Mouse (Mus musculus) MEL (cell line): ENCODE data around the gene Gtf2i. TPM values are rescaled to one million over a fixed set of nuclear protein-coding genes. Genes with fewer than 3 reads are reported as not detected.

Source experiments
- DNase-seq: peaks from one replicate; pipeline ENCODE4 v3.0.0; 2011; ENCODE audit warnings: low read depth, low spot score
- H3K27ac ChIP-seq: 2 replicates; pipeline ENCODE4 v1.5.1; 2012; ENCODE audit warnings: low read depth, mild to moderate bottlenecking, control low read depth, low read length, moderate library complexity; ENCODE audit not compliant: control insufficient read depth
- H3K27me3 ChIP-seq, 2 experiments: fragments of 150-350 bp in 1 of 2; sonication (generic) in 1 of 2; 2 replicates each; pipeline ENCODE4 v1.6.1; 2012; ENCODE audit warnings: low read length in 2 of 2, mild to moderate bottlenecking in 2 of 2, improper control_type of control experiment in 1 of 2, moderate library complexity in 1 of 2; ENCODE audit not compliant: insufficient read depth in 2 of 2, control insufficient read depth in 1 of 2
- H3K36me3 ChIP-seq, 2 experiments: 2 replicates each; pipeline ENCODE4 v1.6.1; 2012 to 2014; ENCODE audit warnings: low read length in 2 of 2, improper control_type of control experiment in 1 of 2, inconsistent platforms in 1 of 2, mild to moderate bottlenecking in 1 of 2; ENCODE audit not compliant: insufficient read depth in 2 of 2, control insufficient read depth in 1 of 2
- H3K4me1 ChIP-seq, 2 experiments: fragments of 150-350 bp in 1 of 2; sonication (generic) in 1 of 2; 2 replicates each; pipeline ENCODE4 v1.6.1; 2012; ENCODE audit warnings: low read length in 2 of 2, improper control_type of control experiment in 1 of 2, mild to moderate bottlenecking in 1 of 2; ENCODE audit not compliant: insufficient read depth in 2 of 2, control insufficient read depth in 1 of 2
- H3K4me3 ChIP-seq, 2 experiments: fragments of 150-350 bp in 1 of 2; sonication (generic) in 1 of 2; 2 replicates each; pipeline ENCODE4 v1.5.1; 2012; ENCODE audit warnings: low read depth in 2 of 2, low read length in 2 of 2, mild to moderate bottlenecking in 2 of 2, moderate library complexity in 2 of 2, control low read depth in 1 of 2, improper control_type of control experiment in 1 of 2; ENCODE audit not compliant: control insufficient read depth in 1 of 2, insufficient read depth in 1 of 2
- H3K79me2 ChIP-seq: 2 replicates; pipeline ENCODE4 v1.6.1; 2012; ENCODE audit warnings: mild to moderate bottlenecking, low read length, moderate library complexity; ENCODE audit not compliant: control insufficient read depth, poor library complexity, insufficient read depth
- H3K9ac ChIP-seq: 2 replicates; pipeline ENCODE4 v1.6.1; 2012; ENCODE audit warnings: low read depth, mild to moderate bottlenecking, control low read depth, low read length, moderate library complexity; ENCODE audit not compliant: control insufficient read depth, poor library complexity, severe bottlenecking
- H3K9me3 ChIP-seq: fragments of 150-350 bp; sonication (generic); replicated peaks from 2 replicates; pipeline ENCODE4 v1.6.1; 2012; ENCODE audit warnings: mild to moderate bottlenecking, low read length, improper control_type of control experiment, moderate library complexity; ENCODE audit not compliant: insufficient read depth
- BHLHE40 ChIP-seq: IDR thresholded peaks from 2 replicates; pipeline ENCODE4 v1.6.1; 2012; ENCODE audit warnings: low read depth, mild to moderate bottlenecking, inconsistent platforms, low read length, improper control_type of control experiment, borderline replicate concordance
- CHD1 ChIP-seq: IDR thresholded peaks from 2 replicates; pipeline ENCODE4 v1.6.1; 2012; ENCODE audit warnings: low read depth, mild to moderate bottlenecking, inconsistent platforms, low read length, improper control_type of control experiment
- CTCF ChIP-seq, 3 experiments: IDR thresholded peaks in 2 of 3; conservative IDR thresholded peaks in 1 of 3; 2 replicates each; pipeline ENCODE4 v1.5.1; 2011 to 2012; ENCODE audit warnings: low read length in 3 of 3, low read depth in 2 of 3, mild to moderate bottlenecking in 2 of 3, improper control_type of control experiment in 1 of 3, inconsistent platforms in 1 of 3, mixed read lengths in 1 of 3, moderate library complexity in 1 of 3; ENCODE audit not compliant: control insufficient read depth in 1 of 3, insufficient read depth in 1 of 3, poor library complexity in 1 of 3, severe bottlenecking in 1 of 3
- ELF1 ChIP-seq: IDR thresholded peaks from 2 replicates; pipeline ENCODE4 v1.6.1; 2014; ENCODE audit warnings: low read depth, mild to moderate bottlenecking, inconsistent platforms, low read length, improper control_type of control experiment, moderate library complexity
- EP300 ChIP-seq, 2 experiments: IDR thresholded peaks; 2 replicates each; pipeline ENCODE4 v1.6.1; 2011; ENCODE audit warnings: improper control_type of control experiment in 2 of 2, low read length in 2 of 2, low read depth in 1 of 2, mild to moderate bottlenecking in 1 of 2
- ETS1 ChIP-seq: IDR thresholded peaks from 2 replicates; pipeline ENCODE4 v1.6.1; 2012; ENCODE audit warnings: low read depth, mild to moderate bottlenecking, inconsistent platforms, low read length, improper control_type of control experiment, moderate library complexity
- GABPA ChIP-seq: IDR thresholded peaks from 2 replicates; pipeline ENCODE4 v1.6.1; 2012; ENCODE audit warnings: low read depth, mild to moderate bottlenecking, inconsistent platforms, low read length, improper control_type of control experiment, moderate library complexity
- GATA1 ChIP-seq: IDR thresholded peaks from 2 replicates; pipeline ENCODE4 v1.6.1; 2011; ENCODE audit warnings: low read depth, low read length, improper control_type of control experiment
- HCFC1 ChIP-seq: IDR thresholded peaks from 2 replicates; pipeline ENCODE4 v1.6.1; 2012; ENCODE audit warnings: low read depth, mild to moderate bottlenecking, inconsistent platforms, low read length, improper control_type of control experiment, moderate library complexity
- JUND ChIP-seq: IDR thresholded peaks from 2 replicates; pipeline ENCODE4 v1.6.1; 2011; ENCODE audit warnings: low read depth, mild to moderate bottlenecking, improper control_type of control experiment, low read length
- MAFK ChIP-seq: IDR thresholded peaks from 2 replicates; pipeline ENCODE4 v1.6.1; 2011; ENCODE audit warnings: low read depth, mild to moderate bottlenecking, low read length, improper control_type of control experiment, borderline replicate concordance
- MAX ChIP-seq: IDR thresholded peaks from 2 replicates; pipeline ENCODE4 v1.6.1; 2011; ENCODE audit warnings: low read length, improper control_type of control experiment
- MXI1 ChIP-seq: IDR thresholded peaks from 2 replicates; pipeline ENCODE4 v1.6.1; 2011; ENCODE audit warnings: mild to moderate bottlenecking, low read depth, low read length, improper control_type of control experiment
- MYB ChIP-seq: IDR thresholded peaks from 2 replicates; pipeline ENCODE4 v1.6.1; 2011; ENCODE audit warnings: mild to moderate bottlenecking, low read depth, low read length, improper control_type of control experiment
- MYC ChIP-seq: IDR thresholded peaks from 2 replicates; pipeline ENCODE4 v1.6.1; 2011; ENCODE audit warnings: low read depth, mild to moderate bottlenecking, low read length, improper control_type of control experiment, moderate library complexity
- NELFE ChIP-seq: IDR thresholded peaks from 2 replicates; pipeline ENCODE4 v1.6.1; 2011; ENCODE audit warnings: low read depth, low read length, improper control_type of control experiment
- NRF1 ChIP-seq: IDR thresholded peaks from 2 replicates; pipeline ENCODE4 v1.6.1; 2014; ENCODE audit warnings: low read depth, mild to moderate bottlenecking, inconsistent platforms, low read length, improper control_type of control experiment, moderate library complexity; ENCODE audit not compliant: poor library complexity, insufficient read depth, severe bottlenecking
- POLR2A ChIP-seq, 2 experiments: IDR thresholded peaks; 2 replicates each; pipeline ENCODE4 v1.6.1; 2011 to 2012; ENCODE audit warnings: low read length in 2 of 2, mild to moderate bottlenecking in 2 of 2, control low read depth in 1 of 2, improper control_type of control experiment in 1 of 2, low read depth in 1 of 2, moderate library complexity in 1 of 2; ENCODE audit not compliant: control insufficient read depth in 1 of 2, insufficient read depth in 1 of 2, poor library complexity in 1 of 2
- POLR2AphosphoS2 ChIP-seq: IDR thresholded peaks from 2 replicates; pipeline ENCODE4 v1.6.1; 2011; ENCODE audit warnings: low read length, improper control_type of control experiment
- POLR2AphosphoS5 ChIP-seq: IDR thresholded peaks from 2 replicates; pipeline ENCODE4 v1.6.1; 2012; ENCODE audit warnings: low read depth, borderline replicate concordance, mild to moderate bottlenecking, inconsistent platforms, low read length, moderate library complexity, mixed read lengths
- RAD21 ChIP-seq: IDR thresholded peaks from 2 replicates; pipeline ENCODE4 v1.6.1; 2011; ENCODE audit warnings: mild to moderate bottlenecking, low read depth, low read length, improper control_type of control experiment
- RCOR1 ChIP-seq: IDR thresholded peaks from 2 replicates; pipeline ENCODE4 v1.6.1; 2012; ENCODE audit warnings: low read depth, mild to moderate bottlenecking, inconsistent platforms, low read length, improper control_type of control experiment
- SIN3A ChIP-seq: IDR thresholded peaks from 2 replicates; pipeline ENCODE4 v1.6.1; 2012; ENCODE audit warnings: low read length, improper control_type of control experiment, inconsistent platforms
- SMC3 ChIP-seq: IDR thresholded peaks from 2 replicates; pipeline ENCODE4 v1.6.1; 2011; ENCODE audit warnings: low read depth, low read length, improper control_type of control experiment
- TCF12 ChIP-seq: IDR thresholded peaks from 2 replicates; pipeline ENCODE4 v1.6.1; 2014; ENCODE audit warnings: low read depth, mild to moderate bottlenecking, inconsistent platforms, low read length, improper control_type of control experiment, moderate library complexity
- UBTF ChIP-seq: IDR thresholded peaks from 2 replicates; pipeline ENCODE4 v1.6.1; 2012; ENCODE audit warnings: low read depth, mild to moderate bottlenecking, inconsistent platforms, low read length, improper control_type of control experiment, moderate library complexity, borderline replicate concordance; ENCODE audit not compliant: insufficient read depth
- USF1 ChIP-seq: IDR thresholded peaks from 2 replicates; pipeline ENCODE4 v1.6.1; 2014; ENCODE audit warnings: low read depth, mild to moderate bottlenecking, inconsistent platforms, low read length, improper control_type of control experiment, moderate library complexity
- USF2 ChIP-seq, 2 experiments: IDR thresholded peaks; 2 replicates each; pipeline ENCODE4 v1.6.1; 2011 to 2012; ENCODE audit warnings: improper control_type of control experiment in 2 of 2, low read length in 2 of 2, borderline replicate concordance in 1 of 2, inconsistent platforms in 1 of 2, low read depth in 1 of 2, mild to moderate bottlenecking in 1 of 2; ENCODE audit not compliant: insufficient read depth in 1 of 2
- ZC3H11A ChIP-seq: IDR thresholded peaks from 2 replicates; pipeline ENCODE4 v1.6.1; 2012; ENCODE audit warnings: low read depth, mild to moderate bottlenecking, inconsistent platforms, low read length, improper control_type of control experiment
- ZKSCAN1 ChIP-seq: IDR thresholded peaks from 2 replicates; pipeline ENCODE4 v1.6.1; 2012; ENCODE audit warnings: low read depth, mild to moderate bottlenecking, inconsistent platforms, low read length, improper control_type of control experiment, moderate library complexity
- ZNF384 ChIP-seq: IDR thresholded peaks from 2 replicates; pipeline ENCODE4 v1.6.1; 2012; ENCODE audit warnings: low read depth, mild to moderate bottlenecking, inconsistent platforms, low read length, improper control_type of control experiment
- polyA plus RNA-seq, 2 experiments: library from polyadenylated mRNA; stranded (reverse) in 1 of 2; unstranded in 1 of 2; fragments of >175 nt in 1 of 2; fragments of >200 nt in 1 of 2; gene quantifications; 2 replicates each; pipeline versions ENCODE4 v1.2.1 to v1.2.4; 2012; ENCODE audit warnings: low replicate concordance in 2 of 2, low read depth in 1 of 2; ENCODE audit not compliant: insufficient read length in 2 of 2, insufficient read depth in 1 of 2, missing spikeins in 1 of 2
- total RNA-seq: library from RNA; depleted of rRNA; stranded (reverse); fragments of 300-350 nt; gene quantifications from 2 replicates; pipeline ENCODE4 v1.2.3, GENCODE M21; 2012

Gtf2i gene
- total and polyA plus RNA-seq, 3 experiments, result 46.7 to 151 (median 128) TPM

GRCm38 (mm10) chr5:134328482-134329001 is 14.0 kb upstream of the Gtf2i start (continued):
- no peak for TF ChIP-seq MYB
- TF ChIP-seq UBTF, result no peak
- TF ChIP-seq MAX, result no peak
- no peak for TF ChIP-seq MYC
- no peak for TF ChIP-seq USF2 (IDR thresholded peaks at IDR 0.05; ENCODE audit: borderline replicate concordance in 1 of 2, insufficient read depth in 1 of 2, low read depth in 1 of 2, low read length in 2 of 2)
- TF ChIP-seq ZKSCAN1, result no peak
- peak; percentile 77 for TF ChIP-seq TCF12
- TF ChIP-seq NRF1, result 0 out of 2 replicates have a peak, but pooled peaks have one; percentile 4
- no peak; the same call in 1 of the 2 replicates for TF ChIP-seq HCFC1
- TF ChIP-seq GABPA, result no peak
- TF ChIP-seq ZNF384, result no peak
- TF ChIP-seq ETS1, result peak; percentile 71
- TF ChIP-seq CHD1, result no peak
- TF ChIP-seq POLR2AphosphoS2, result no peak
- no peak for TF ChIP-seq SMC3
- no peak for TF ChIP-seq POLR2A (IDR thresholded peaks at IDR 0.05; ENCODE audit: control insufficient read depth in 1 of 2, insufficient read depth in 1 of 2, low read depth in 1 of 2, low read length in 2 of 2, poor library complexity in 1 of 2)
- no peak for TF ChIP-seq POLR2AphosphoS5
- TF ChIP-seq MXI1, result no peak
- no peak for TF ChIP-seq JUND
- peak; percentile 39 to 62; a peak in 2 of 4 replicates for TF ChIP-seq EP300 (IDR thresholded peaks at IDR 0.05; ENCODE audit: low read depth in 1 of 2, low read length in 2 of 2)

GRCm38 (mm10) chr5:134325856-134326566 is 11.5 kb upstream of the Gtf2i start:
- Histone ChIP-seq H3K4me1 (peaks cover 13 to 19% of the 10 kb centered on the region in 2 experiments), H3K9ac (peak overlapping the region; percentile 44), H3K36me3 (peaks cover 0 to 5% of the 10 kb centered on the region in 2 experiments; a peak in 2 of 4 replicates), H3K79me2 (no peaks in the 10 kb centered on the region), H3K27me3 (no peaks in the 10 kb centered on the region), H3K9me3 (no peaks in the 10 kb centered on the region), H3K4me3 (peak overlapping the region; percentile 41 to 69), H3K27ac (peak overlapping the region; percentile 57)
- peak; percentile 83 for DNase-seq
- 0 out of 2 replicates have a peak, but pooled peaks have one; percentile 41 for TF ChIP-seq UBTF
- peak; percentile 42; the same call in 1 of the 2 replicates for TF ChIP-seq RCOR1
- peak; percentile 34; the same call in 1 of the 2 replicates for TF ChIP-seq BHLHE40
- TF ChIP-seq MAFK, result 0 out of 2 replicates have a peak, but pooled peaks have one; percentile 45
- TF ChIP-seq JUND, result no peak
- no peak for TF ChIP-seq CTCF (IDR thresholded peaks at IDR 0.05 in 2 of 3, conservative IDR thresholded peaks at IDR 0.05 in 1 of 3; ENCODE audit: control insufficient read depth in 1 of 3, insufficient read depth in 1 of 3, low read depth in 2 of 3, low read length in 3 of 3, poor library complexity in 1 of 3, severe bottlenecking in 1 of 3)
- no peak for TF ChIP-seq CHD1
- TF ChIP-seq RAD21, result no peak
- no peak for TF ChIP-seq MYB
- TF ChIP-seq ZC3H11A, result no peak
- TF ChIP-seq MYC, result 0 out of 2 replicates have a peak, but pooled peaks have one; percentile 9
- TF ChIP-seq GABPA, result no peak
- TF ChIP-seq USF1, result no peak
- 0 out of 2 replicates have a peak, but pooled peaks have one; percentile 23 for TF ChIP-seq ELF1
- peak; percentile 67 for TF ChIP-seq GATA1
- peak; percentile 20 to 59; a peak in 2 of 4 replicates for TF ChIP-seq EP300 (IDR thresholded peaks at IDR 0.05; ENCODE audit: low read depth in 1 of 2, low read length in 2 of 2)
- TF ChIP-seq POLR2AphosphoS5, result no peak
- TF ChIP-seq POLR2A (IDR thresholded peaks at IDR 0.05; ENCODE audit: control insufficient read depth in 1 of 2, insufficient read depth in 1 of 2, low read depth in 1 of 2, low read length in 2 of 2, poor library complexity in 1 of 2), result no peak
- TF ChIP-seq TCF12, result peak; percentile 66
- TF ChIP-seq SIN3A, result peak; percentile 77
- peak; percentile 60 for TF ChIP-seq HCFC1
- no peak for TF ChIP-seq MAX
- TF ChIP-seq NELFE, result no peak
- peak; percentile 74; the same call in 1 of the 2 replicates for TF ChIP-seq ZKSCAN1
